Mouse (Mus musculus) A20 (cell line): ENCODE measurements around the gene Jazf1.

ENCODE experiments used
- DNase-seq: peaks from one replicate; pipeline ENCODE4 v3.0.0-alpha.2; 2011; ENCODE audit warnings: low read depth, low spot score

Gene Jazf1

DNA sequence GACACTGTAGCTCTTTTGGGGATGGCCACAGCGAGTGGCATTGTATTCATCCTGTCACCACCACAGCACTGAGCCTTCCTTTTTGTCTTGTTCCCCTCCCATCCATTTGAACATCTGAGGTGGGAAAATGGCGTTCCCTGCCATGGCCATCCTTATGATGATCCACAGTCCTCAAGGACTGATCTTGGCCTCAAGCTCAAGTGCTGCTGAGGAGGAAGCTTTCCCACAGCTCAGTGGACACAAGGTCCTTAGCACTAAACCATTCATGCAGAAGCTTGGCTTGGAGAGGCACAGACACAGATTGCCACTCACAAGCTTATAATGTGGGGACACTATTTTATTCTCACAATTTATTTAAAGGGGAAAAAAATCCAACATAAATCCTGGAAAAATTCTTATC, 58.1 kb downstream of the Jazf1 start:
- no peak for DNase-seq

GRCm38 (mm10) chr6:53006032-53006431, 62.4 kb downstream of the Jazf1 start:
- no peak for DNase-seq

- DNase-seq = no peak
These were observed 62.9 kb downstream of the Jazf1 start for GRCm38 (mm10) chr6:53005544-53005943.

- no peak for DNase-seq
These were observed 77.6 kb downstream of the Jazf1 start for GRCm38 (mm10) chr6:52990816-52991215.

DNA sequence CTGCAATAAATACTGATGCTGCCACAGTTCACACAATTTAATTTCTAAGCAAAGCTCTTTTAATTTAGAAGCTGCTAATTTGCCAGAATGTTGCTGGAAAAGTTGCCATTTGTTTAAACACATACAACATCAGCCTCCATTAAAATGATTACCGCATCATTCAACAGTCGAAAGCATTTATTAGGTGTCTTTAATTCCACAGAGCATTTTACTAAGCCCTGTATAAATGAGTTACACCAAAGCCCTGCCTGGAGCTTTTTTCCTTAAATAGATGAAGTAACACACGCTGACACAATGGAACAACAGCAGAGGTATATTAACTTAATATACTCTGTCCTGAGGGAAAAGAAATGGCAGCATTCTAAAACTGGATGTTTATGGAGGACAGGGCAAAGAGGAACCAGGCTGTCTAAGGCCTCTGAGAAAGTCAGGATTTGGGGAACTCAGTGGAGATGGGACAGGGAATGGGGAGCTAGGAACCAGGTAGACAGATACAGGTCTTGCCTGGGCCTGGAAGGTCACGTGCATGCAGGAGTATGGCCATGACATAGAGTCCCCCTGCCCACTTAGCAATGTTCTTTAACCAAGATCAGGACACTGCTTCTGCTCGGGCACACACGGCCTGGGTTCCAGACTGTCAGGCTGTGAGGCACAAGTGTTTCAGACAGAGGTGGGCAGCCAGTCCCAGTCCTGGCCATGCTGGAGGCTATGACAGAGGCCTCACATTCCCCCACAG, 80.4 kb downstream of the Jazf1 start:
- no peak for DNase-seq

DNA sequence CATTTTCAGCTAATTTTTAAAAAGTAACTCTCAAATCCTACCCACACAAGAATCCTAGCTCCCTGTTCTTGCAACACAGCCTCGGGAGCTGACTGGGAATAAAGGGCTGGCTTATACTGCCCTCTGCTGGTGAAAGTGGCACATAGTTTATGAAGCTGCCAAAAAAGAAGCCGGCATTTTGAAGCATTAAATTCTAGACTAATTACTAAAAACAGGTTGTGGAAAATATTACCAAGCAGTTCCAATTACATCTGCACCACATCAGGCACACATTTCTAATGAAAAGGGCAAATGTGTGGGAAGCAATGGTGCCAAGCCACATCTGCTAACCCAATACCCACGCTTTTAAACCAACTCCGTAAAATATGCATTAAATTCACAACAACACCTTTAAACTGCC, 81.0 kb downstream of the Jazf1 start:
- peak; percentile 54 for DNase-seq

- peak; percentile 45 for DNase-seq
These were observed 86.3 kb downstream of the Jazf1 start for GRCm38 (mm10) chr6:52982175-52982574.

DNA sequence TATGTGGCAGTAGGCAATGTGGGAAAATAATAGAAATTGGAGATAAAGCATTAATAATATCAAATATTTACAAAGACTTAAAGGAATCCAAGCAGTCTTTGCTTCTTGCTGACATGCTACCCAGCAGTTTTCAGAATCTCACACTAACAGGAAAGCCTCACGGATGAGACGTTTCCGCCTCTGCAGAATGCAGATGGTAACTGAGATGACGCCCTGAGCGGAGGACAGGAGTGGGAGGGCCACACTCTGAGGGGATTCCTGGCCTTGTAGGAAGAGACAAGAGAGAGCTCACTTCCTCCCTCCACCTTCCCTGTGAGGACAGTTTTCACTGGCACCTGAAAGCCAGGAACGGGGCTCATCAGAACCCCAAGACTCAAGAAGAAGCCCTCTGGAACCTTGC, 88.9 kb downstream of the Jazf1 start:
- no peak for DNase-seq

GRCm38 (mm10) chr6:52973351-52973750, 95.1 kb downstream of the Jazf1 start:
- no peak for DNase-seq

- DNase-seq = no peak
These were observed 96.3 kb downstream of the Jazf1 start for GRCm38 (mm10) chr6:52972138-52972537.

- DNase-seq = peak; percentile 77
These were observed 98.6 kb downstream of the Jazf1 start for GRCm38 (mm10) chr6:52969717-52970261.

DNA sequence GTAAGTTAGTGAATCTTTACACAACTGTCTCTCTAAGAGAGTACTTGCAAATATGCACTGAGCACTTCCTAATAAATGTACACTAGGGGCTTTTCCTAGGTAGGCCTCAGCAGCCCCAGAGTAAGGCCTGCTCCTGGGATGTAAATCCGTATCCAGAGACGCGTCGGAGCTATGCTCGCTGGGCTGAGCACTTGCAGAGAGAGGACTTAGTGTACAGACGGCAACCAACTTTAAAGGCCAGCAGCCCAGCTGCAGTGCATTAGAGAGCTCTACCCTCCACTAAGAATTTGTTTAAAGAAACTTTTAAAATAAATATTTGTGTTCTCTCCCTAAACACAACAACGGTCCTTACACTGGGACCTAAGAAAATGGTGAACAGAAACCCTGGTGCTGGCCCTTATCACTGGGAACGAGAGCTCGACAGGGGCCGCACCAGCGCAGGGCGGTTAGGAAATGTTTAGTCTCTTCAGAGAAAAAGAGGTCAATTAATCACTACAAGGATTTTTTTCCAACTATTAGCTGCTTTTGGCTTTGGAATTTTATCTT, 100.0 kb downstream of the Jazf1 start:
- no peak for DNase-seq

GRCm38 (mm10) chr6:52967557-52968270, 100.7 kb downstream of the Jazf1 start:
- DNase-seq = no peak

DNA sequence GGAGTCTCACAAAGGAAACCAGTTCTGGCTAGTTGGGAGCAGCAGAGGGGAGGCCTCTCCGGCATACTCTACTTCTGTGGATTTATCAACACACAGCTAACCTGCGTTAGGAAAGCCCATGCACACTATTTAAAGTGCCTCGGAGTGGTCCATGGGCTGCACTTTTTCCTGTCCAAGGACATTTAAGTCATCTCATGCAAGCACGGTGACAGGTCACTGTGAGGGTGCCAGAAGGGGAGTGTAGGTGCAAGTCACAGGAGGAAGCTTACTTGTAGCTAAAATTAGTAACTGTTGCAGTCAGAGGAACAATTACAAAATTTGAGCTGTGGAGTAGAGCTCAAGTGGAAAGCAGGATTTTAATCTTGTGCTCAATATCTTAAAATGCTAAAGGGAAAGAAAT, 102.4 kb downstream of the Jazf1 start:
- DNase-seq = peak; percentile 31

DNA sequence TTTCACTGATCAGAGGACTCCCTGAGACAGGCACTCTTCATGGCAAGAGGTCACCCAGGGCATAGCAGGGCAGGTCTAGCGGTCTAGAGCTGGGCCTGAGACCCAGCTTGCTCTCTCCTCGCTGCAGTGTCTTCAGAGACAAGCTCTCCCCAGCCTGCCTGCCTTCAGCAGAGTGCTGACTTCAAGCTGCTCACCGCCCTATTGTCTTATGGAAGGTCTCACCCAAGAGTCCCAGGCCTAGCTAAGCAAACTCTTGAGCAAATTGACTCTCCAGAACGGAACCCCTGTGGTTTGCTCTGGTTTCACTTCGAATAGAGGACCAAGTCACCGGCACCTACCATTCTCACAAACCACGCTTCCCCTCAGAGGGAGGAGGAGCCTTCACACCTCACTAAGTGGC, 103.1 kb downstream of the Jazf1 start:
- DNase-seq = peak; percentile 75

DNA sequence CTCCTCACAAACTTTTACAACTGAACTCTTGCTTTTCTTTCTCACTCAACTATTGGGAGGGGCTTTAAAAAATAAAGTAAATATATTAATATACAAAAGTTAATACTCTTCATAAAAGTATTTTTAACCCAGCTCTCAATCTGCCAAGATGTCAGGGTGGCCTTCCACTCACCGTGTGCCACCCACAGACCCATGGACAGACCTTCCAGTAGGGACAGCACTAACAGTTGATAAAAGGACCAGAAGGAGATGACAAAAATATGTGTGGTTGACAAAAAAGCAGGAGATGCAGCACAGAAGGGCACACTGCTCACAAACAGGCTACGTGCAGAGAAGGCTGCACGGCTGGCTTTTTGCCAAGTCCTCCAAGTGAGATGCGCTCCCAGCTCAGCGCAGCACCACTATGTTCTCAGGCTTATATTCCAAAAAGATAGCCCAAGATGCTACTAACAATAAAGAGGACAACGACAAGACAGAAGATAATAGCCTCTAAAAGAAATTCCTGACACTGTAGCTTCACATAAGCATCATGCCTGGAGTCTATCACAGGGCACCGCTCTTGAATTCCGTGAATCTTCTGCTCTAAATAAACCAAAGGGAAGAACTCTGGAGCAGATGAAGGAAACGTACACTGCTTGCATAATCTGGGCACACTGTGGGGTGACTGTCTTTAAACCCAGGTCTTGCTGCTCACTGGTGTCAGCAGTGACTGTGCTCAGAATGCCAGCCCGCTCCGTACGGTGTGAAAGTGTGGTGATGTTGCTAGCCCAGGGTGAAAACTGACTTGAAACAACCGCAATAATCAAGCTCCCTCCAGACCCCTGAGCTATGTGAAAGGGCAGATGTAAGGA, 104.4 kb downstream of the Jazf1 start:
- no peak for DNase-seq

GRCm38 (mm10) chr6:52963430-52963732, 105.0 kb downstream of the Jazf1 start:
- no peak for DNase-seq

DNA sequence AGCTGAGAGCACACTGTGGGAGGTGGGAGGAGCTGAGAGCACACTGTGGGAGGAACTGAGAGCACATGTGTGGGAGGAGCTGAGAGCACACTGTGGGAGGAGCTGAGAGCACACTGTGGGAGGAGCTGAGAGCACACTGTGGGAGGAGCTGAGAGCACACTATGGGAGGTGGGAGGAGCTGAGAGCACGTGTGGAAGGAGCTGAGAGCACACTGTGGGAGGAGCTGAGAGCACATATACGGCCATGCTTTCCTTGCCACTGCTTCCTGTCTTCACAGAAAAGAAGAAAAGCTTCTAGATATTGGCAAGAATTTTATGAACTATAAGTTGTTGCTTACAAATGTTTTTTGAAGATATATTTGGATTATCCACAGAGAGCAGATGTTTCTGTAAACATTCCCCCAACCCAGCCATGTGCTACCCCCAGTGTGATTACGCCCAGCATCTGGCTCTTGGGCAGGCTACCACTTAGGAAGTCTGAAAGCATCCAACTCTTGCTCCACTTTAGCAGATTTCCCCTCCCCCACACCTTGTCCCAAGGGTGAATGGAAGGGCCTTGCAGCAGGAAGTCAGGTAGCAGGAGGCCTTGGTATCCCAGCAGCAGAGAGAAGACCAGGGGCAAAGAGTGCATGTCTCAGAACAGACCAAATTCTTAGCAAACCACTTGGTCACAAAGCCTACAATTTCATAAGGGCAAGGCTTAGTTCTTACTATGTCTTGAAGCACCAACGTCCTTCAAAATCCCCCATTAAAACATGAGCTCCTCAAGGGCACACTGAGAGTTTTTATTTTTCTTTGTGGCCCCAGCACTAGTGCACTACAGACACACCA, 105.6 kb downstream of the Jazf1 start:
- peak; percentile 75 for DNase-seq

DNA sequence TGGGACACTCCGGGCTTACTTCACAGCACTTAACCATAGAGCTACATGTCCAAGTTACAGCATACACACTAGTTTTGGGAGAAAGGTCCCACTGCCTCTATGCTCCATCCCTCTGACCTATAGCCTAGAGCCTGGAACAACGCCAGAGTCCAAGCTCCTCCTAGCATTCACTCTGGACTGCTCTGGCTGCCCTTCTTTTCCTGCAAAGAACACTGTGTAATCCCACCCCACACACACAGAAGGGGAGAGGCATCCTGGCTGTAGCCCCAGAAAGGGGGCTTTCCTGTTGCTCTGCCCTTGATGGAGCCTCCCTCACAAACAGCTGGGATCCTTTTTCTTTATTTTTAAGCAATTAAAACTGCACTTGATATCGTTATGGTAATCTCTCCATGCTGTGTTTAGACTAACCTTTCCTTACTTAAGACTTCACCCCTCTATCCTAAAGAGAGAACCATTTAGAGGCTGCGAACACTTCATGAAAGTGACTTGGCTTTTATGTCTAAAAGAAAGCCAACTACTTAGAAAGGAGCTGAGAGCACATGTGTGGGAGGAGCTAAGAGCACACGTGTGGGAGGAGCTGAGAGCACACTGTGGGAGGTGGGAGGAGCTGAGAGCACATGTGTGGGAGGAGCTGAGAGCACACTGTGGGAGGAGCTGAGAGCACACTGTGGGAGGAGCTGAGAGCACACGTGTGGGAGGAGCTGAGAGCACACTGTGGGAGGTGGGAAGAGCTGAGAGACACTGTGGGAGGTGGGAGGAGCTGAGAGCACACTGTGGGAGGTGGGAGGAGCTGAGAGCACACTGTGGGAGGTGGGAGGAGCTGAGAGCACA, 106.6 kb downstream of the Jazf1 start:
- DNase-seq = peak; percentile 62

DNA sequence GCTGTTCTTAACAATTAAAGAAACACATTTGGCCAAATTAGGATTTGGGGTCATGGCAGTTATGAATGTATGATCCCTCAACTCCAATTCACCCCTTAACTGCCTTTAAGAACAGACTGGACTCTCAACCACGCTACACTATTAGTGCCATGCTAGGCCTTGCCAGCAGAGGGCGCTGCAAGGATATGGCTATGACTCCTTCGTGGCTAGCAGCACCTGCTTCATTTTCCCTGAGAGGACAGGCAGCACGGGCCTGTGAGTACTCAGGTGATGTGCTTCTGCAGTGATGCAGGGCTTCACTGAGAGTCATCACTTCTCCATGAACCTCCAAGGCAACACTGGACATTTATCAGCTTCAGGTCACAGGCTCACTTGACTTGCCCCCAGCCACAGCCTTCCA, 110.7 kb downstream of the Jazf1 start:
- DNase-seq = peak; percentile 79
